Mouse (Mus musculus) lung, embryonic 14.5 days (tissue): ENCODE results near the gene Hspa4. TPM values are rescaled to one million over a fixed set of nuclear protein-coding genes. Genes with fewer than 3 reads are reported as not detected.
"Not testable (repeated sequence)": the region's sequence is repeated elsewhere in the genome, so short reads cannot be mapped to it uniquely, and the experiment has no call there.

ENCODE experiments used
- ATAC-seq: fragments of 200-750 bp; cut with Nextera tagmentation; 2 replicates; pipeline ENCODE4 v1.8.0; 2017; ENCODE audit warnings: mild to moderate bottlenecking, moderate TSS enrichment, moderate library complexity; ENCODE audit not compliant: insufficient read depth
- DNase-seq: peaks from one replicate; pipeline ENCODE4 v3.0.0-alpha.2; 2015
- H3K27ac ChIP-seq: fragments of 300-500 bp; sonication (generic); 2 replicates; pipeline ENCODE4 v1.5.1; 2014; ENCODE audit warnings: low read depth, mild to moderate bottlenecking, moderate library complexity
- H3K27me3 ChIP-seq: fragments of 300-500 bp; sonication (generic); 2 replicates; pipeline ENCODE4 v1.6.1; 2014; ENCODE audit warnings: low read length, control low read depth; ENCODE audit not compliant: insufficient read depth
- H3K36me3 ChIP-seq: fragments of 300-500 bp; sonication (generic); 2 replicates; pipeline ENCODE4 v1.6.1; 2014; ENCODE audit warnings: control low read depth; ENCODE audit not compliant: insufficient read depth
- H3K4me1 ChIP-seq: fragments of 300-500 bp; sonication (generic); 2 replicates; pipeline ENCODE4 v1.6.1; 2014; ENCODE audit warnings: antibody characterized with exemption, control low read depth; ENCODE audit not compliant: insufficient read depth
- H3K4me2 ChIP-seq: fragments of 300-500 bp; sonication (generic); 2 replicates; pipeline ENCODE4 v1.6.1; 2014; ENCODE audit warnings: mild to moderate bottlenecking
- H3K4me3 ChIP-seq: fragments of 300-500 bp; sonication (generic); 2 replicates; pipeline ENCODE4 v1.5.1; 2014; ENCODE audit warnings: low read depth, low read length
- H3K9ac ChIP-seq: fragments of 300-500 bp; sonication (generic); 2 replicates; pipeline ENCODE4 v1.6.1; 2014
- H3K9me3 ChIP-seq: fragments of 300-500 bp; sonication (generic); 2 replicates; pipeline ENCODE4 v1.6.1; 2016; ENCODE audit warnings: low read depth, low read length, control low read depth
- CTCF ChIP-seq: IDR thresholded peaks from 2 replicates; pipeline ENCODE4 v1.5.1; 2016; ENCODE audit warnings: antibody characterized with exemption, low read depth
- WGBS: fragments of 180-500 bp; shearing (Covaris S2); extraction: QIAGEN DNeasy Blood & Tissue Kit; methylation state at CpG from one replicate; pipeline ENCODE4 v1.1.7; 2014; 5-methylcytosine and 5-hydroxymethylcytosine counted together
- polyA plus RNA-seq: library from polyadenylated mRNA; unstranded; fragments of >200 nt; fragmentation: Nextera tagmentation; extraction: Ambion mirVana; gene quantifications from 2 replicates; pipeline ENCODE4 v1.2.1, GENCODE M21; 2014

Hspa4 gene
- polyA plus RNA-seq, 1 experiment from 2014 or later: 109 TPM

GRCm38 (mm10) chr11:53336182-53336571 lies 35.9 kb upstream of the Hspa4 start:
- Histone ChIP-seq H3K4me1 (no peaks in the 10 kb centered on the region), H3K27me3 (no peaks in the 10 kb centered on the region), H3K9me3 (no peaks in the 10 kb centered on the region), H3K27ac (no peak overlapping the region), H3K9ac (no peak overlapping the region), H3K4me3 (no peak overlapping the region), H3K4me2 (no peak overlapping the region), H3K36me3 (peaks cover 21% of the 10 kb centered on the region)
- DNase-seq: no peak
- no peak for ATAC-seq
- no peak for TF ChIP-seq CTCF

- H3K4me2 ChIP-seq: no peak overlapping the region
- no peak overlapping the region for H3K9ac ChIP-seq
- no peak overlapping the region for H3K4me3 ChIP-seq
- DNase-seq (no peak), ATAC-seq (no peak)
- H3K9me3 ChIP-seq: no peaks in the 10 kb centered on the region
- H3K27me3 ChIP-seq: no peaks in the 10 kb centered on the region
- peaks cover 26% of the 10 kb centered on the region for H3K36me3 ChIP-seq
- no peaks in the 10 kb centered on the region for H3K4me1 ChIP-seq
- no peak overlapping the region for H3K27ac ChIP-seq
- WGBS: 55% methylated on average over 3 of the region's 3 CpGs
- TF ChIP-seq CTCF: no peak
These were observed 35.4 kb upstream of the Hspa4 start for GRCm38 (mm10) chr11:53335505-53336181.

- Histone ChIP-seq H3K4me2 (no peak overlapping the region), H3K4me1 (no peaks in the 10 kb centered on the region), H3K36me3 (peaks cover 57% of the 10 kb centered on the region), H3K9me3 (no peaks in the 10 kb centered on the region), H3K4me3 (no peak overlapping the region), H3K9ac (no peak overlapping the region), H3K27me3 (no peaks in the 10 kb centered on the region), H3K27ac (no peak overlapping the region)
- TF ChIP-seq CTCF: no peak
- no peak for ATAC-seq
- DNase-seq: no peak
- WGBS: 87% methylated on average over 14 of the region's 14 CpGs
These were observed 31.9 kb upstream of the Hspa4 start for GRCm38 (mm10) chr11:53332076-53332680.

- H3K36me3 ChIP-seq: peaks cover 58% of the 10 kb centered on the region
These were observed 30.9 kb upstream of the Hspa4 start for GRCm38 (mm10) chr11:53331121-53331520.

GRCm38 (mm10) chr11:53330325-53330724 lies 30.1 kb upstream of the Hspa4 start:
- TF ChIP-seq CTCF: no peak
- Histone ChIP-seq H3K9me3 (no peaks in the 10 kb centered on the region), H3K27ac (no peak overlapping the region), H3K36me3 (peaks cover 58% of the 10 kb centered on the region), H3K4me2 (no peak overlapping the region), H3K4me1 (0 out of 2 replicates have a peak, but pooled peaks cover 4% of the 10 kb centered on the region), H3K9ac (no peak overlapping the region), H3K4me3 (no peak overlapping the region), H3K27me3 (no peaks in the 10 kb centered on the region)
- ATAC-seq: no peak
- WGBS: 78% methylated on average over 7 of the region's 7 CpGs
- no peak for DNase-seq

More at GRCm38 (mm10) chr11:53331121-53331520, 30.9 kb upstream of the Hspa4 start:
- no peaks in the 10 kb centered on the region for H3K4me1 ChIP-seq
- H3K9me3 ChIP-seq: no peaks in the 10 kb centered on the region
- H3K4me2 ChIP-seq: no peak overlapping the region
- no peak overlapping the region for H3K27ac ChIP-seq
- TF ChIP-seq CTCF: no peak
- H3K27me3 ChIP-seq: no peaks in the 10 kb centered on the region
- DNase-seq (no peak), ATAC-seq (no peak)
- WGBS: 90% methylated on average over 6 of the region's 6 CpGs
- no peak overlapping the region for H3K9ac ChIP-seq
- no peak overlapping the region for H3K4me3 ChIP-seq

GRCm38 (mm10) chr11:53324512-53324968 lies 24.3 kb upstream of the Hspa4 start, which contains the start of gene Zcchc10:
Gene Zcchc10, plus strand, starts transcription at chr11:53324679.
- Histone ChIP-seq H3K4me3 (peak within 1 kb of the TSS; percentile 66), H3K9ac (peak within 1 kb of the TSS; percentile 69), H3K27me3 (no peaks in the 10 kb centered on the region), H3K36me3 (peaks cover 21% of the 10 kb centered on the region), H3K4me1 (0 out of 2 replicates have a peak, but pooled peaks cover 5% of the 10 kb centered on the region), H3K4me2 (peak within 1 kb of the TSS; percentile 73), H3K9me3 (no peaks in the 10 kb centered on the region), H3K27ac (peak within 1 kb of the TSS; percentile 31; the same call in 1 of the 2 replicates)
- no peak for TF ChIP-seq CTCF
- DNase-seq: peak; percentile 96
- ATAC-seq: peak; percentile 96
- WGBS: 0% methylated on average over 21 of the region's 21 CpGs

- not testable (repeated sequence) for H3K9me3 ChIP-seq, H3K9ac ChIP-seq, H3K4me3 ChIP-seq, DNase-seq, ATAC-seq, H3K27me3 ChIP-seq, H3K27ac ChIP-seq, H3K4me2 ChIP-seq, H3K4me1 ChIP-seq, H3K36me3 ChIP-seq
- 91% methylated on average over 13 of the region's 13 CpGs for WGBS
These were observed 19.6 kb upstream of the Hspa4 start for GRCm38 (mm10) chr11:53319867-53320266.

GRCm38 (mm10) chr11:53318568-53318967 lies 18.3 kb upstream of the Hspa4 start:
- WGBS: 89% methylated on average over 3 of the region's 3 CpGs
- not testable (repeated sequence) for ATAC-seq, H3K9ac ChIP-seq, H3K4me2 ChIP-seq, H3K36me3 ChIP-seq, H3K4me3 ChIP-seq, H3K4me1 ChIP-seq, H3K9me3 ChIP-seq, DNase-seq, H3K27me3 ChIP-seq, H3K27ac ChIP-seq
